Mouse (Mus musculus) brown adipose tissue, adult 24 weeks (tissue): ENCODE data around the gene Cemip2. TPM values are rescaled to one million over a fixed set of nuclear protein-coding genes. Genes with fewer than 3 reads are reported as not detected.

Experiments used
- H3K27ac ChIP-seq: fragments of 200-500 bp; replicated peaks from 2 replicates; pipeline ENCODE4 v1.5.1; 2012; ENCODE audit warnings: low read depth, mild to moderate bottlenecking, low read length
- H3K4me1 ChIP-seq: fragments of 200-500 bp; 2 replicates; pipeline ENCODE4 v1.6.1; 2012; ENCODE audit warnings: low read length, mixed read lengths; ENCODE audit not compliant: control insufficient read depth, insufficient read depth, insufficient read length
- H3K4me3 ChIP-seq: fragments of 200-500 bp; 2 replicates; pipeline ENCODE4 v1.5.1; 2012; ENCODE audit warnings: low read depth, mild to moderate bottlenecking, low read length, moderate library complexity; ENCODE audit not compliant: insufficient read depth
- polyA plus RNA-seq: library from polyadenylated mRNA; stranded (reverse); fragments of >200 nt; gene quantifications from 2 replicates; pipeline ENCODE4 v1.2.4, GENCODE M21; 2012; ENCODE audit not compliant: missing spikeins, insufficient read depth, insufficient read length

Gene Cemip2
- polyA plus RNA-seq, 1 experiment = 2.3 TPM

GRCm38 (mm10) chr19:21767500-21768045, 10.6 kb upstream of the Cemip2 start:
- no peaks in the 10 kb centered on the region for H3K4me1 ChIP-seq
- no peak overlapping the region for H3K4me3 ChIP-seq
- no peak overlapping the region for H3K27ac ChIP-seq

- Histone ChIP-seq H3K4me3 (no peak overlapping the region), H3K27ac (no peak overlapping the region), H3K4me1 (no peaks in the 10 kb centered on the region)
Measured at GRCm38 (mm10) chr19:21769796-21770195, 8.3 kb upstream of the Cemip2 start.

GRCm38 (mm10) chr19:21771586-21771985, 6.6 kb upstream of the Cemip2 start:
- Histone ChIP-seq H3K4me3 (no peak overlapping the region), H3K4me1 (no peaks in the 10 kb centered on the region), H3K27ac (no peak overlapping the region)

- no peaks in the 10 kb centered on the region; the same call in 1 of the 2 replicates for H3K4me1 ChIP-seq
- no peak overlapping the region for H3K4me3 ChIP-seq
- no peak overlapping the region for H3K27ac ChIP-seq
Measured at GRCm38 (mm10) chr19:21773621-21774020, 4.5 kb upstream of the Cemip2 start.

GRCm38 (mm10) chr19:21775629-21776028, 2.5 kb upstream of the Cemip2 start:
- Histone ChIP-seq H3K4me1 (peaks cover 7% of the 10 kb centered on the region; the same call in 1 of the 2 replicates), H3K27ac (no peak overlapping the region), H3K4me3 (no peak overlapping the region)

- Histone ChIP-seq H3K4me3 (no peak overlapping the region), H3K4me1 (peaks cover 9% of the 10 kb centered on the region; the same call in 1 of the 2 replicates), H3K27ac (no peak overlapping the region)
Measured at GRCm38 (mm10) chr19:21776671-21777070, 1.5 kb upstream of the Cemip2 start.

GRCm38 (mm10) chr19:21777171-21777731, 891 bp upstream of the Cemip2 start:
- Histone ChIP-seq H3K27ac (no peak overlapping the region), H3K4me1 (peaks cover 9% of the 10 kb centered on the region; the same call in 1 of the 2 replicates), H3K4me3 (peak overlapping the region; percentile 9)

GRCm38 (mm10) chr19:21779106-21779505, 964 bp downstream of the Cemip2 start:
- Histone ChIP-seq H3K4me1 (peaks cover 9% of the 10 kb centered on the region; the same call in 1 of the 2 replicates), H3K27ac (peak overlapping the region; percentile 79; the same call in 1 of the 2 replicates)

GRCm38 (mm10) chr19:21780663-21781062, 2.5 kb downstream of the Cemip2 start:
- Histone ChIP-seq H3K4me3 (no peak overlapping the region), H3K4me1 (peaks cover 17% of the 10 kb centered on the region; the same call in 1 of the 2 replicates), H3K27ac (no peak overlapping the region)

More at GRCm38 (mm10) chr19:21779106-21779505, 964 bp downstream of the Cemip2 start:
- peak overlapping the region; percentile 78 for H3K4me3 ChIP-seq

- no peak overlapping the region for H3K4me3 ChIP-seq
- H3K4me1 ChIP-seq = peaks cover 20% of the 10 kb centered on the region; the same call in 1 of the 2 replicates
- no peak overlapping the region for H3K27ac ChIP-seq
Measured at GRCm38 (mm10) chr19:21781066-21781786, 3.1 kb downstream of the Cemip2 start.

- Histone ChIP-seq H3K4me3 (no peak overlapping the region), H3K4me1 (peaks cover 20% of the 10 kb centered on the region; the same call in 1 of the 2 replicates), H3K27ac (no peak overlapping the region)
Measured at GRCm38 (mm10) chr19:21781787-21782432, 3.8 kb downstream of the Cemip2 start.

GRCm38 (mm10) chr19:21783717-21784116, 5.6 kb downstream of the Cemip2 start:
- H3K4me1 ChIP-seq = peaks cover 23% of the 10 kb centered on the region; the same call in 1 of the 2 replicates
- H3K4me3 ChIP-seq = no peak overlapping the region
- H3K27ac ChIP-seq = no peak overlapping the region

- Histone ChIP-seq H3K27ac (no peak overlapping the region), H3K4me1 (peaks cover 26% of the 10 kb centered on the region; the same call in 1 of the 2 replicates), H3K4me3 (no peak overlapping the region)
Measured at GRCm38 (mm10) chr19:21784331-21785131, 6.4 kb downstream of the Cemip2 start.

GRCm38 (mm10) chr19:21785132-21785528, 7.0 kb downstream of the Cemip2 start:
- Histone ChIP-seq H3K4me1 (peaks cover 22% of the 10 kb centered on the region; the same call in 1 of the 2 replicates), H3K27ac (no peak overlapping the region), H3K4me3 (no peak overlapping the region)
